31 mouse cellular contexts compared by ENCODE assay signal in the genomic region with DNA sequence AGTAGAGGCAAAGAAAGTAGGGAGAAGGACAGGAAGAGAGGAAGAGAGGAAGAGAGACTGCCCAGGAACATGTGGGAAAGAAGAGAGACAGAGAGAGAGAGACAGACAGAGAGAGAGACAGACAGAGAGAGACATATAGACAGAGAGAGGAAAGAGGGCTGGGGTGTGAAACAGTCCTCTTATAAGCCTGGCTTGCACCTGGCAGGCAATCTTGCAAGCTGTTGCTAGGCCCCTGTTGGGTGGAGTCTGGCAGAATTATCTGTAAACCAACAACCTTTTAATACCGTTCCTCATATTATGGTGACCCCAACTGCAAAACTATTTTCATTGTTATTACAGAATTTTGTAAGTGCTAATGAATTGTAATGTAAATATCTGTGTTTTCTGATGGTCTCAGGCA.
A peak's percentile ranks its signal among the peaks of the same experiment; 100 is the strongest.
DNase-seq lines count a peak whose midpoint lies in the region; ATAC-seq and TF ChIP-seq lines count a peak whose summit lies in the region.
"Had no signal": no experiment of that assay in that cellular context is flagged by ENCODE, and none has a peak within 500 bp of the region (broad histone marks: within the 10 kb centered on the region; RNA-seq: fewer than 3 reads in every experiment).

No protein-coding gene starts in this region.

- no peak for TF ChIP-seq POLR2A in MEL (IDR thresholded peaks at IDR 0.05; ENCODE audit: control insufficient read depth in 1 of 2, insufficient read depth in 1 of 2, low read depth in 1 of 2, low read length in 2 of 2, poor library complexity in 1 of 2)

- H3K79me2 ChIP-seq in MEL (ENCODE audit: control insufficient read depth, insufficient read depth, low read length, poor library complexity), result no peaks in the 10 kb centered on the region

- H3K36me3 ChIP-seq in kidney, embryonic 15.5 days, result no peaks in the 10 kb centered on the region
- H3K36me3 ChIP-seq in liver, postnatal 0 days (replicated peaks; ENCODE audit: insufficient read depth, low read length), result no peaks in the 10 kb centered on the region
- peaks cover 0 to 3% of the 10 kb centered on the region in 2 experiments; a peak in 1 of 4 replicates for H3K36me3 ChIP-seq in MEL (ENCODE audit: control insufficient read depth in 1 of 2, insufficient read depth in 2 of 2, low read length in 2 of 2)
- no peaks in the 10 kb centered on the region for H3K36me3 ChIP-seq in liver, embryonic 13.5 days
- no peaks in the 10 kb centered on the region for H3K36me3 ChIP-seq in forebrain, embryonic 10.5 days (replicated peaks)
- H3K36me3 ChIP-seq: embryonic facial prominence, embryonic 12.5 days; forebrain, embryonic 15.5 days; G1E; midbrain, embryonic 10.5 days; neural tube, embryonic 12.5 days had no signal

- H3K9ac ChIP-seq in kidney, embryonic 15.5 days, result no peak overlapping the region
- no peak overlapping the region for H3K9ac ChIP-seq in liver, postnatal 0 days (replicated peaks)
- H3K9ac ChIP-seq in MEL (ENCODE audit: control insufficient read depth, low read depth, low read length, poor library complexity, severe bottlenecking), result no peak overlapping the region
- no peak overlapping the region for H3K9ac ChIP-seq in liver, embryonic 13.5 days
- H3K9ac ChIP-seq: embryonic facial prominence, embryonic 12.5 days; forebrain, embryonic 15.5 days; hindbrain, embryonic 14.5 days; neural tube, embryonic 12.5 days had no signal

- no peak for TF ChIP-seq CTCF in liver, postnatal 0 days (IDR thresholded peaks at IDR 0.05; ENCODE audit: low read depth)
- TF ChIP-seq CTCF in MEL (IDR thresholded peaks at IDR 0.05 in 2 of 3, conservative IDR thresholded peaks at IDR 0.05 in 1 of 3; ENCODE audit: control insufficient read depth in 1 of 3, insufficient read depth in 1 of 3, low read depth in 2 of 3, low read length in 3 of 3, poor library complexity in 1 of 3, severe bottlenecking in 1 of 3), result no peak

- no peaks in the 10 kb centered on the region for H3K27me3 ChIP-seq in kidney, embryonic 15.5 days
- no peaks in the 10 kb centered on the region for H3K27me3 ChIP-seq in liver, postnatal 0 days (ENCODE audit: insufficient read depth, low read length)
- no peaks in the 10 kb centered on the region for H3K27me3 ChIP-seq in MEL (ENCODE audit: control insufficient read depth in 1 of 2, insufficient read depth in 2 of 2, low read length in 2 of 2)
- no peaks in the 10 kb centered on the region for H3K27me3 ChIP-seq in liver, embryonic 13.5 days
- H3K27me3 ChIP-seq in forebrain, embryonic 10.5 days (ENCODE audit: poor library complexity, severe bottlenecking), result no peaks in the 10 kb centered on the region
- H3K27me3 ChIP-seq: embryonic facial prominence, embryonic 12.5 days; forebrain, embryonic 15.5 days; neural tube, embryonic 12.5 days; Patski had no signal

- ATAC-seq in kidney, embryonic 15.5 days (replicated peaks; ENCODE audit: low FRiP score), result no peak
- ATAC-seq in liver, postnatal 0 days, result no peak
- ATAC-seq in liver, embryonic 13.5 days (ENCODE audit: low read depth), result peak; percentile 75
- ATAC-seq: forebrain, embryonic 15.5 days; intestine, postnatal 0 days had no signal

- no peak for TF ChIP-seq RAD21 in MEL (IDR thresholded peaks at IDR 0.05; ENCODE audit: low read depth, low read length)

- H3K4me2 ChIP-seq in kidney, embryonic 15.5 days, result no peak overlapping the region
- no peak overlapping the region for H3K4me2 ChIP-seq in liver, postnatal 0 days (ENCODE audit: low read depth, low read length)
- no peak overlapping the region for H3K4me2 ChIP-seq in liver, embryonic 13.5 days
- H3K4me2 ChIP-seq: embryonic facial prominence, embryonic 12.5 days; forebrain, embryonic 15.5 days; heart, embryonic 11.5 days; hindbrain, embryonic 14.5 days; neural tube, embryonic 12.5 days had no signal

- 57% methylated on average over 1 of the region's 1 CpGs for WGBS in kidney, embryonic 15.5 days
- WGBS in liver, postnatal 0 days (ENCODE audit: insufficient replicate concordance), result 50% methylated on average over 1 of the region's 1 CpGs
- WGBS in liver, embryonic 13.5 days (ENCODE audit: insufficient replicate concordance), result 10% methylated on average over 1 of the region's 1 CpGs
- WGBS in forebrain, embryonic 10.5 days, result 79% methylated on average over 1 of the region's 1 CpGs

- H3K4me3 ChIP-seq in kidney, embryonic 15.5 days (replicated peaks), result no peak overlapping the region
- H3K4me3 ChIP-seq in liver, postnatal 0 days (ENCODE audit: low read depth, low read length), result no peak overlapping the region
- H3K4me3 ChIP-seq in MEL (ENCODE audit: control insufficient read depth in 1 of 2, insufficient read depth in 1 of 2, low read depth in 2 of 2, low read length in 2 of 2), result no peak overlapping the region
- no peak overlapping the region for H3K4me3 ChIP-seq in liver, embryonic 13.5 days (replicated peaks)
- no peak overlapping the region for H3K4me3 ChIP-seq in forebrain, embryonic 10.5 days
- H3K4me3 ChIP-seq: embryonic facial prominence, embryonic 12.5 days; forebrain, embryonic 15.5 days; midbrain, embryonic 10.5 days; myocyte; neural tube, embryonic 12.5 days had no signal

- 0 out of 2 replicates have a peak, but pooled peaks cover 4% of the 10 kb centered on the region for H3K4me1 ChIP-seq in kidney, embryonic 15.5 days
- H3K4me1 ChIP-seq in liver, postnatal 0 days (ENCODE audit: insufficient read depth), result 0 out of 2 replicates have a peak, but pooled peaks cover 5% of the 10 kb centered on the region
- peaks cover 4 to 7% of the 10 kb centered on the region in 2 experiments; a peak in 2 of 4 replicates for H3K4me1 ChIP-seq in MEL (ENCODE audit: control insufficient read depth in 1 of 2, insufficient read depth in 2 of 2, low read length in 2 of 2)
- peaks cover 22% of the 10 kb centered on the region for H3K4me1 ChIP-seq in liver, embryonic 13.5 days (replicated peaks)
- peaks cover 11% of the 10 kb centered on the region for H3K4me1 ChIP-seq in forebrain, embryonic 10.5 days

- no peaks in the 10 kb centered on the region for H3K9me3 ChIP-seq in kidney, embryonic 15.5 days (replicated peaks)
- H3K9me3 ChIP-seq in liver, postnatal 0 days (ENCODE audit: low read length), result no peaks in the 10 kb centered on the region
- no peaks in the 10 kb centered on the region for H3K9me3 ChIP-seq in MEL (replicated peaks; ENCODE audit: insufficient read depth, low read length)
- H3K9me3 ChIP-seq in liver, embryonic 13.5 days (replicated peaks), result no peaks in the 10 kb centered on the region
- no peaks in the 10 kb centered on the region for H3K9me3 ChIP-seq in forebrain, embryonic 10.5 days
- H3K9me3 ChIP-seq: embryonic facial prominence, embryonic 12.5 days; forebrain, embryonic 15.5 days; G1E; midbrain, embryonic 10.5 days; neural tube, embryonic 12.5 days had no signal

- 0 out of 2 replicates have a peak overlapping the region, but pooled peaks have one; percentile 24 for H3K27ac ChIP-seq in kidney, embryonic 15.5 days
- no peak overlapping the region for H3K27ac ChIP-seq in liver, postnatal 0 days (ENCODE audit: low read depth)
- no peak overlapping the region for H3K27ac ChIP-seq in MEL (ENCODE audit: control insufficient read depth, low read depth, low read length)
- no peak overlapping the region for H3K27ac ChIP-seq in liver, embryonic 13.5 days
- H3K27ac ChIP-seq in forebrain, embryonic 10.5 days, result no peak overlapping the region
- H3K27ac ChIP-seq: embryonic facial prominence, embryonic 12.5 days; forebrain, embryonic 15.5 days; hindbrain, embryonic 14.5 days; macrophage; midbrain, embryonic 10.5 days; neural tube, embryonic 12.5 days; stomach, postnatal 0 days had no signal

- no peak for DNase-seq in kidney, postnatal 10 days
- DNase-seq in liver, result peak; percentile 38
- no peak for DNase-seq in liver, postnatal 0 days
- DNase-seq in MEL (ENCODE audit: low read depth, low spot score), result peak; percentile 41
- no peak for DNase-seq in liver, embryonic 13.5 days
- no peak for DNase-seq in forebrain, embryonic 10.5 days (ENCODE audit: extremely low spot score, low spot score)
- DNase-seq in gastrocnemius, postnatal 10 days, result no peak
- DNase-seq: adrenal gland, postnatal 10 days; cerebellum, adult 9-10 months; cerebellum, postnatal 36 days; embryo, embryonic 11 days; gastrocnemius, postnatal 36 days; heart, adult 18-20 months; left cerebral cortex, postnatal 4 days; right cerebral cortex, adult 18-20 months; spleen, adult 18-20 months; thymus, adult 18-20 months; thymus, postnatal 25 days had no signal

- no peak for TF ChIP-seq EP300 in liver, postnatal 0 days (IDR thresholded peaks at IDR 0.05; ENCODE audit: low read depth)
- TF ChIP-seq EP300 in MEL (IDR thresholded peaks at IDR 0.05; ENCODE audit: low read depth in 1 of 2, low read length in 2 of 2), result no peak

TF ChIP-seq in MEL, 35 proteins besides CTCF, POLR2A, EP300 and RAD21:
- TF ChIP-seq MEF2A (IDR thresholded peaks at IDR 0.05; ENCODE audit: extremely low read depth, insufficient replicate concordance, low read depth, low read length, poor library complexity, severe bottlenecking) (no peak), TCF12 (IDR thresholded peaks at IDR 0.05; ENCODE audit: low read depth, low read length) (peak; percentile 33; the same call in 1 of the 2 replicates)

Comparison
In these comparisons a context has a peak if more than half of its experiments do, and no peak if none do; other contexts are left out.
1. DNase-seq: peak in liver (single experiment) and MEL (single experiment); none in kidney, postnatal 10 days (single experiment), liver, postnatal 0 days (single experiment), liver, embryonic 13.5 days (single experiment), forebrain, embryonic 10.5 days (single experiment) and gastrocnemius, postnatal 10 days (single experiment).